Mouse (Mus musculus) limb, embryonic 10.5 days (tissue): ENCODE measurements around the gene Celf2. TPM values are rescaled to one million over a fixed set of nuclear protein-coding genes. Genes with fewer than 3 reads are reported as not detected.

ENCODE experiments used
- DNase-seq: peaks from one replicate; pipeline ENCODE4 v3.0.0-alpha.2; 2017; ENCODE audit warnings: low spot score
- H3K27ac ChIP-seq: fragments of 300-500 bp; sonication (generic); 2 replicates; pipeline ENCODE4 v1.5.1; 2016; ENCODE audit warnings: mild to moderate bottlenecking
- H3K27me3 ChIP-seq: fragments of 300-500 bp; sonication (generic); 2 replicates; pipeline ENCODE4 v1.6.1; 2016; ENCODE audit warnings: low read depth, mild to moderate bottlenecking; ENCODE audit not compliant: poor library complexity, severe bottlenecking
- H3K36me3 ChIP-seq: fragments of 300-500 bp; sonication (generic); 2 replicates; pipeline ENCODE4 v1.6.1; 2016; ENCODE audit warnings: mild to moderate bottlenecking, moderate library complexity
- H3K4me1 ChIP-seq: fragments of 300-500 bp; sonication (generic); 2 replicates; pipeline ENCODE4 v1.6.1; 2016
- H3K4me3 ChIP-seq: fragments of 300-500 bp; sonication (generic); 2 replicates; pipeline ENCODE4 v1.5.1; 2016; ENCODE audit warnings: mild to moderate bottlenecking, moderate library complexity
- H3K9me3 ChIP-seq: fragments of 300-500 bp; sonication (generic); replicated peaks from 2 replicates; pipeline ENCODE4 v1.6.1; 2016; ENCODE audit warnings: mild to moderate bottlenecking
- WGBS: fragments of 180-500 bp; shearing (Covaris S2); methylation state at CpG from one replicate; pipeline ENCODE4 v1.1.7; 2016; 5-methylcytosine and 5-hydroxymethylcytosine counted together
- polyA plus RNA-seq: library from polyadenylated mRNA; unstranded; fragments of >200 nt; fragmentation: Nextera tagmentation; extraction: Ambion mirVana; gene quantifications from 2 replicates; pipeline ENCODE4 v1.2.1, GENCODE M21; 2016

The Celf2 gene
- polyA plus RNA-seq, 1 experiment from 2014 or later: 16.2 TPM

- 70% methylated on average over 4 of the region's 4 CpGs for WGBS
- Histone ChIP-seq H3K4me1 (peaks cover 3% of the 10 kb centered on the region; the same call in 1 of the 2 replicates), H3K9me3 (no peaks in the 10 kb centered on the region), H3K36me3 (no peaks in the 10 kb centered on the region), H3K27ac (no peak overlapping the region), H3K27me3 (no peaks in the 10 kb centered on the region), H3K4me3 (no peak overlapping the region)
- no peak for DNase-seq
These were observed 397.1 kb downstream of the Celf2 start for GRCm38 (mm10) chr2:7112156-7112813.

- Histone ChIP-seq H3K9me3 (no peaks in the 10 kb centered on the region), H3K4me3 (no peak overlapping the region), H3K27me3 (no peaks in the 10 kb centered on the region), H3K27ac (no peak overlapping the region), H3K36me3 (no peaks in the 10 kb centered on the region), H3K4me1 (peaks cover 8% of the 10 kb centered on the region; the same call in 1 of the 2 replicates)
- 72% methylated on average over 3 of the region's 3 CpGs for WGBS
- DNase-seq: no peak
These were observed 415.9 kb downstream of the Celf2 start for GRCm38 (mm10) chr2:7093414-7093813.

- no peaks in the 10 kb centered on the region for H3K27me3 ChIP-seq
These were observed 416.7 kb downstream of the Celf2 start for GRCm38 (mm10) chr2:7092641-7093040.

GRCm38 (mm10) chr2:7090496-7090895 is 418.9 kb downstream of the Celf2 start:
- H3K4me3 ChIP-seq: no peak overlapping the region
- H3K36me3 ChIP-seq: no peaks in the 10 kb centered on the region
- H3K27me3 ChIP-seq: no peaks in the 10 kb centered on the region
- 78% methylated on average over 1 of the region's 1 CpGs for WGBS
- H3K27ac ChIP-seq: no peak overlapping the region
- H3K4me1 ChIP-seq: peaks cover 8% of the 10 kb centered on the region; the same call in 1 of the 2 replicates
- no peaks in the 10 kb centered on the region for H3K9me3 ChIP-seq
- no peak for DNase-seq

More at GRCm38 (mm10) chr2:7092641-7093040, 416.7 kb downstream of the Celf2 start:
- no peak for DNase-seq
- no peak overlapping the region for H3K4me3 ChIP-seq
- peaks cover 8% of the 10 kb centered on the region; the same call in 1 of the 2 replicates for H3K4me1 ChIP-seq
- WGBS: 91% methylated on average over 5 of the region's 5 CpGs
- no peak overlapping the region for H3K27ac ChIP-seq
- no peaks in the 10 kb centered on the region for H3K36me3 ChIP-seq
- H3K9me3 ChIP-seq: no peaks in the 10 kb centered on the region

GRCm38 (mm10) chr2:7089069-7089834 is 420.1 kb downstream of the Celf2 start:
- H3K36me3 ChIP-seq: no peaks in the 10 kb centered on the region
- H3K27ac ChIP-seq: no peak overlapping the region
- peaks cover 8% of the 10 kb centered on the region; the same call in 1 of the 2 replicates for H3K4me1 ChIP-seq
- no peak for DNase-seq
- 49% methylated on average over 7 of the region's 7 CpGs for WGBS
- H3K4me3 ChIP-seq: no peak overlapping the region
- H3K27me3 ChIP-seq: no peaks in the 10 kb centered on the region
- H3K9me3 ChIP-seq: no peaks in the 10 kb centered on the region

- peaks cover 8% of the 10 kb centered on the region; the same call in 1 of the 2 replicates for H3K4me1 ChIP-seq
- H3K36me3 ChIP-seq: no peaks in the 10 kb centered on the region
- no peaks in the 10 kb centered on the region for H3K27me3 ChIP-seq
- 39% methylated on average over 4 of the region's 4 CpGs for WGBS
- no peak for DNase-seq
- H3K9me3 ChIP-seq: no peaks in the 10 kb centered on the region
- no peak overlapping the region for H3K27ac ChIP-seq
- H3K4me3 ChIP-seq: no peak overlapping the region
These were observed 420.8 kb downstream of the Celf2 start for GRCm38 (mm10) chr2:7088536-7088935.

- H3K4me3 ChIP-seq: no peak overlapping the region
- no peaks in the 10 kb centered on the region for H3K27me3 ChIP-seq
- H3K27ac ChIP-seq: no peak overlapping the region
- WGBS: 71% methylated on average over 14 of the region's 14 CpGs
- no peaks in the 10 kb centered on the region for H3K36me3 ChIP-seq
- DNase-seq: no peak
- peaks cover 5% of the 10 kb centered on the region; the same call in 1 of the 2 replicates for H3K4me1 ChIP-seq
- H3K9me3 ChIP-seq: no peaks in the 10 kb centered on the region
These were observed 421.9 kb downstream of the Celf2 start for GRCm38 (mm10) chr2:7087480-7087879.

GRCm38 (mm10) chr2:7083489-7084090 is 425.8 kb downstream of the Celf2 start:
- Histone ChIP-seq H3K27me3 (no peaks in the 10 kb centered on the region), H3K4me3 (no peak overlapping the region), H3K4me1 (peaks cover 11% of the 10 kb centered on the region), H3K27ac (no peak overlapping the region), H3K9me3 (no peaks in the 10 kb centered on the region), H3K36me3 (no peaks in the 10 kb centered on the region)
- DNase-seq: no peak
- 91% methylated on average over 4 of the region's 4 CpGs for WGBS

GRCm38 (mm10) chr2:7082376-7083025 is 426.9 kb downstream of the Celf2 start:
- no peaks in the 10 kb centered on the region for H3K36me3 ChIP-seq
- no peak overlapping the region; the same call in 1 of the 2 replicates for H3K27ac ChIP-seq
- peaks cover 11% of the 10 kb centered on the region for H3K4me1 ChIP-seq
- no peaks in the 10 kb centered on the region for H3K9me3 ChIP-seq
- WGBS: 88% methylated on average over 9 of the region's 9 CpGs
- H3K4me3 ChIP-seq: no peak overlapping the region
- no peaks in the 10 kb centered on the region for H3K27me3 ChIP-seq
- DNase-seq: no peak

GRCm38 (mm10) chr2:7080794-7081783 is 428.3 kb downstream of the Celf2 start:
- Histone ChIP-seq H3K27ac (peak overlapping the region; percentile 81), H3K4me1 (peaks cover 11% of the 10 kb centered on the region), H3K36me3 (0 out of 2 replicates have a peak, but pooled peaks cover 2% of the 10 kb centered on the region), H3K4me3 (peak overlapping the region; percentile 27), H3K9me3 (peaks cover 2% of the 10 kb centered on the region; the same call in 1 of the 2 replicates), H3K27me3 (no peaks in the 10 kb centered on the region)
- WGBS: 14% methylated on average over 28 of the region's 28 CpGs
- DNase-seq: peak; percentile 48

GRCm38 (mm10) chr2:7080086-7080485 is 429.3 kb downstream of the Celf2 start:
- H3K9me3 ChIP-seq: peaks cover 5% of the 10 kb centered on the region; the same call in 1 of the 2 replicates
- H3K4me1 ChIP-seq: peaks cover 11% of the 10 kb centered on the region
- H3K4me3 ChIP-seq: no peak overlapping the region
- 71% methylated on average over 7 of the region's 7 CpGs for WGBS
- no peaks in the 10 kb centered on the region for H3K27me3 ChIP-seq
- H3K27ac ChIP-seq: no peak overlapping the region
- H3K36me3 ChIP-seq: 0 out of 2 replicates have a peak, but pooled peaks cover 2% of the 10 kb centered on the region
- no peak for DNase-seq
